Mouse (Mus musculus) hindbrain, postnatal 0 days (tissue): ENCODE data around the gene Frem2. TPM values are rescaled to one million over a fixed set of nuclear protein-coding genes. Genes with fewer than 3 reads are reported as not detected.

Source experiments
- ATAC-seq: fragments of 200-750 bp; cut with Nextera tagmentation; 2 replicates; pipeline ENCODE4 v1.8.0; 2017; ENCODE audit warnings: mild to moderate bottlenecking, moderate TSS enrichment, moderate library complexity
- DNase-seq: peaks from one replicate; pipeline ENCODE4 v3.0.0-alpha.2; 2015; ENCODE audit warnings: low spot score
- H3K27ac ChIP-seq: fragments of 300-500 bp; sonication (generic); 2 replicates; pipeline ENCODE4 v1.5.1; 2014; ENCODE audit warnings: mild to moderate bottlenecking
- H3K27me3 ChIP-seq: fragments of 300-500 bp; sonication (generic); 2 replicates; pipeline ENCODE4 v1.6.1; 2014; ENCODE audit warnings: low read length, mixed read lengths; ENCODE audit not compliant: insufficient read depth
- H3K36me3 ChIP-seq: fragments of 300-500 bp; sonication (generic); 2 replicates; pipeline ENCODE4 v1.6.1; 2014; ENCODE audit warnings: low read length, mixed read lengths; ENCODE audit not compliant: insufficient read depth
- H3K4me1 ChIP-seq: fragments of 300-500 bp; sonication (generic); 2 replicates; pipeline ENCODE4 v1.6.1; 2014; ENCODE audit warnings: antibody characterized with exemption, low read length, mixed read lengths; ENCODE audit not compliant: insufficient read depth
- H3K4me2 ChIP-seq: fragments of 300-500 bp; sonication (generic); 2 replicates; pipeline ENCODE4 v1.6.1; 2014; ENCODE audit warnings: low read depth, mild to moderate bottlenecking, low read length, moderate library complexity, mixed read lengths
- H3K4me3 ChIP-seq: fragments of 300-500 bp; sonication (generic); 2 replicates; pipeline ENCODE4 v1.5.1; 2014; ENCODE audit warnings: low read length
- H3K9ac ChIP-seq: fragments of 300-500 bp; sonication (generic); replicated peaks from 2 replicates; pipeline ENCODE4 v1.6.1; 2014; ENCODE audit warnings: mild to moderate bottlenecking, low read length, moderate library complexity, mixed read lengths
- H3K9me3 ChIP-seq: fragments of 300-500 bp; sonication (generic); 2 replicates; pipeline ENCODE4 v1.6.1; 2016; ENCODE audit warnings: low read length, mixed read lengths
- CTCF ChIP-seq: IDR thresholded peaks from 2 replicates; pipeline ENCODE4 v1.5.1; 2016; ENCODE audit warnings: antibody characterized with exemption, control low read depth, low read depth
- WGBS: fragments of 180-500 bp; shearing (Covaris S2); extraction: QIAGEN DNeasy Blood & Tissue Kit; methylation state at CpG from one replicate; pipeline ENCODE4 v1.1.7; 2014; 5-methylcytosine and 5-hydroxymethylcytosine counted together
- polyA plus RNA-seq: library from polyadenylated mRNA; unstranded; fragments of >200 nt; fragmentation: Nextera tagmentation; extraction: Ambion mirVana; gene quantifications from 2 replicates; pipeline ENCODE4 v1.2.1, GENCODE M21; 2015
- total RNA-seq: library from RNA; depleted of rRNA; stranded (reverse); fragments of >200 nt; gene quantifications from 2 replicates; pipeline ENCODE4 v1.2.3, GENCODE M21; 2014

Gene Frem2
- total and polyA plus RNA-seq, 2 experiments from 2014 or later = 1.7 to 17.6 TPM

DNA sequence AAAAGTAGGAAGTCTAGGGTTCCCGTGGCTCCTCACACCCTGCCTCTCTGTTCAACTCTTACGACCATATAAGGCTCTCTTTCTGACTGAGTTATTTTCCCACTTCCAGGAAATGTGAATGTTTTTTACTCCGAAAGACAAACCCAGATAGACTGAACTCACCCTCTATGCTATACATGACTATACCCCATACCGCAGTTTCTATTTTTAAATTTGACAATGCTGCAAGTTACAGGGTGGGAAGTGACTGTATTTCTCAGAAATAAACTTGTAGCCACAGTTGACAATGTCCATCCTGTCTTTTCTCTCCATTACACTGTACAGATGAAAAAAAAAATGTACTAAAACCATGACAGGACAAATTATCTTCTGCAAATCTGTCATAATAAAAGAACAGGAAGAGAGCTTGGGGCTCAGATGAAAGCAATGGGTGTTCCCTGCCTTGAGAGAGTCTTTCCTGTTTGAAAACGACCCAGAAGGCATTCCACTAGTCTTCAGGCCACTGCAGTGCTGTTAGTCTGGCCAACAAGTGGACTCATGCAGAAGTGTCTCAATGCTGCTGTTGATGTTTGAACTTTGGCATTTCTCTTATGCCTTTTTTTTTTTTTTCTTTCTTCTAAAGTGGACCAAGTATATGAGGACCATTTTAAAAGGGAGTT, 76.4 kb downstream of the Frem2 start:
- Histone ChIP-seq H3K36me3 (no peaks in the 10 kb centered on the region), H3K4me2 (no peak overlapping the region), H3K27ac (no peak overlapping the region), H3K4me1 (no peaks in the 10 kb centered on the region), H3K9me3 (no peaks in the 10 kb centered on the region), H3K9ac (no peak overlapping the region), H3K4me3 (no peak overlapping the region), H3K27me3 (no peaks in the 10 kb centered on the region)
- ATAC-seq = no peak
- 80% methylated on average over 5 of the region's 5 CpGs for WGBS
- no peak for TF ChIP-seq CTCF
- no peak for DNase-seq

DNA sequence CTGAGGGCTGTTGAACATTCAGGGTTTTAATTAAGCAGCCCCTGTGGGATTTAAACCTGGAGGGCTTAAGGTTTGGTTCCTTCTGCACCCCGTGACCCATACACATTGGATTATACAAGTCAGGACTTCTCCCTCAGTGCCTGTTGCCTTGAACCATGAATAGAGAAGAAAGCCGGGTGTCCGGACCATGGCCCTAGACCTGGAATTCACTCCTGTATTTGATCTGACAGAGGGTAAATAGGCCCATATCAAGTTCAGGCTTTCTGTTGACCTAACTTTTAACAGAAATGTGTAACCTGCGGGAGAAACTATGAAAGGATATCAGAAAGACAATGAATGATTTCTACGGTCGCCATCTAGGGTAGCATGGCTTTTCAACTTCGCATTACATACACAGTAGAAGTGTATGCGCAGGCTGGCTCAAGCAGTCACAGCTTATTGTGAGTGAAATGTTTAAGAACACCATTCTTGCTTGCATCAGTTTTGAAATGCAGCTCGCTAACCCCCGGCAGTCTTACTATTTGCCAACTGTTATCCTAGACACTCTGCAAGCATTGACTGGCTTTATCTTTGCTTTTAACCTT, 77.9 kb downstream of the Frem2 start:
- no peak overlapping the region for H3K4me2 ChIP-seq
- H3K27me3 ChIP-seq = no peaks in the 10 kb centered on the region
- 81% methylated on average over 10 of the region's 10 CpGs for WGBS
- H3K9ac ChIP-seq = no peak overlapping the region
- H3K9me3 ChIP-seq = no peaks in the 10 kb centered on the region
- no peaks in the 10 kb centered on the region for H3K4me1 ChIP-seq
- no peak for TF ChIP-seq CTCF
- DNase-seq = no peak
- no peak overlapping the region for H3K27ac ChIP-seq
- H3K36me3 ChIP-seq = no peaks in the 10 kb centered on the region
- no peak overlapping the region for H3K4me3 ChIP-seq
- no peak for ATAC-seq

DNA sequence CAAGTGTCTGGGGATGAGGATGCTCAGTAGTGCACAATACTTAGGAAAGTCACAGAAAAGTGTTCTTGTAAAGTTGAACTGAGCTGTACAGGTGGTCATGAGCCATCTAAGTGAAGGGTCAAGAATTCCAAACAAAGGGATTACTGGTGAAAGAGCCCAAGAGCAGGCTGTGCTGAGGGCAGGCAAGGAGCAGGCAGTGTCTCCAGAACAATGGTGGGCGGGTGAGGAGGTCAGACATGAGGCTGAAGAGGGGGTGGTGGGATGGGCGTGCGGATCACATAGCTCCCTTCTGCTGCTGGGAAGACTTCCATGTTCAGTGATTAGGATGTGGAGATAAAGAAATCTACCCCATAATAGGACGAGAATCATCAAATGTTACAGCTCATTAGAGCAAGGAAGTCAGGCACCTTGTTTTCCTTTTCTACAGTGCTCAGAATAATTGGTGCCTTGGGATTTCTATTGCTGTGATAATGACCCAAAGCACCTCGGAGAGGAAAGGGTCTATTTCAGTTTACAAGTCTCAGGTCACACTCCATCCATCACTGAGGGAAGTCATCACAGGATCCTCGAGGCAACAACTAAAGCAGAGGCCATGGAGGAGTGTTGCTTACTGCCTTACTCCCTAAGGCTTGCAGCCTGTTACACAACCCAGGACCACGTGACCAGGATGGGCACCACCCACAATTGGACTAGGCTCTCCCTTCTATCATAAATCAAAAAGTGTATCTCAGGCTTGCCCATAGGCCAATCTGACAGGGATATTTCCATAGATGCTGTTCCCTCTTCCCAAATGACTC, 80.6 kb downstream of the Frem2 start:
- no peaks in the 10 kb centered on the region for H3K27me3 ChIP-seq
- no peaks in the 10 kb centered on the region for H3K36me3 ChIP-seq
- no peak overlapping the region for H3K4me2 ChIP-seq
- TF ChIP-seq CTCF = no peak
- no peaks in the 10 kb centered on the region for H3K4me1 ChIP-seq
- 34% methylated on average over 7 of the region's 7 CpGs for WGBS
- DNase-seq (no peak), ATAC-seq (no peak)
- no peak overlapping the region for H3K9ac ChIP-seq
- H3K9me3 ChIP-seq = no peaks in the 10 kb centered on the region
- no peak overlapping the region for H3K4me3 ChIP-seq
- no peak overlapping the region for H3K27ac ChIP-seq

DNA sequence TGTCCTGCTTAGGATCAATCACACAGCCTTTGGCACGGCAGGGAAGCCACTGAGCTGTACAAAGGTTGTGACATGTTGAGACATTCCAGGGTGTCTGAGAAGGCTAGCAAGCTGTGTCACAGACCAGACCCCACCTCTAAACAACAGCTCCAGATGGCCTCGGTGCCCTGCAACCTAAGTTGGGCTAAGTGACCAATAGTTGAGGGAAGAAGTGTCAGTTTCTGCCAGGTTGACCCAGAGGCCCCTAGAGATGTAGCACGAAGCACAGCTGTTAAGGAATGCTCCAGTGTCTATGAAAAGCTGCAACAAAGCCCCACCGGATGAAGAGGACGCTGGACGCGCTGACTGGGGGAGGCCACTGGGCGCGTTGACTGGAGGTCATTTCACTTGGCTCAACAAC, 83.0 kb downstream of the Frem2 start:
- Histone ChIP-seq H3K36me3 (no peaks in the 10 kb centered on the region), H3K27ac (no peak overlapping the region), H3K4me1 (no peaks in the 10 kb centered on the region), H3K4me2 (no peak overlapping the region), H3K4me3 (no peak overlapping the region), H3K9me3 (no peaks in the 10 kb centered on the region), H3K27me3 (no peaks in the 10 kb centered on the region), H3K9ac (no peak overlapping the region)
- 26% methylated on average over 9 of the region's 9 CpGs for WGBS
- DNase-seq = no peak
- TF ChIP-seq CTCF = no peak
- no peak for ATAC-seq

DNA sequence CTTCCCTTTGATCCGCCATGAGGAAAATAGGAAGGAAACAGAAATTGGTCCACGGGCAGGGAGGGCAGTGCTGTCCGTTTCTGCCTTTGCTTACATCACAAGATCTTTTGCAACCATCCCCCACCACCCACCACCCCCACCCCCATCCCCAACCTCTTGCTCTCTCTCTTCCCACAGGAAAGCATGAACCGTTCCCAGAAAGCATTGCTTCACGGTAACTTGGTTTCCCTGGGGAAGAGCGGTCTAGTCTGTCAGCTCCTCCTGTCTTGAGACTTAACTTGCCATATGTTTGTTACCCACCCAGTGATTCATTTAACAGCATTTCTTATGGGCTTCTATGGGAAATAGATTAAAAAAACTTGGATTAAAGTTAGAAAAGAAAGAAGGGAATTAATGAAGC, 85.5 kb downstream of the Frem2 start:
- Histone ChIP-seq H3K4me3 (no peak overlapping the region), H3K4me1 (no peaks in the 10 kb centered on the region), H3K27ac (no peak overlapping the region), H3K9ac (no peak overlapping the region), H3K36me3 (no peaks in the 10 kb centered on the region), H3K4me2 (no peak overlapping the region), H3K9me3 (no peaks in the 10 kb centered on the region), H3K27me3 (no peaks in the 10 kb centered on the region)
- 45% methylated on average over 6 of the region's 6 CpGs for WGBS
- TF ChIP-seq CTCF = no peak
- DNase-seq (no peak), ATAC-seq (no peak)

DNA sequence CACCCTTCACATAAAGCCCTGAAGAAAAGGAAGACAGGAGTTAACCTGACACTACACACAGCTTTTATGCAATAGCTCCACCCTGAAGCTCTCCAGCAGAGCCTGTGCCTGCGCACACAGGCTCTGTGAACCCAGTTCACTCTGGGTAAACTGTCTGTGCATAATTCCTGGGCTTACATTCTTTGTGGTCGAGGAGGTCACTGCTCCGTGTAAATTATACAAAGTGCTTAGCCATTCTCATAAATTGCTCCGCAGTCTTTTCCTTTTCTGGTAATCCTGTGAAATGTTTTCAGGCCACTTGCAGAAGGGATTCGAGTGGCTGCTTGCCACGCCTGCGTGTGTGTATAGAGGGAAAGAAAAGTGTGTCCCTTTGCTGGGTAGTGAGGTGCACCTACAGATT, 92.6 kb downstream of the Frem2 start:
- no peak overlapping the region for H3K9ac ChIP-seq
- no peak for DNase-seq
- H3K27me3 ChIP-seq = no peaks in the 10 kb centered on the region
- 36% methylated on average over 7 of the region's 7 CpGs for WGBS
- no peaks in the 10 kb centered on the region for H3K36me3 ChIP-seq
- no peak overlapping the region for H3K4me3 ChIP-seq
- TF ChIP-seq CTCF = no peak
- H3K9me3 ChIP-seq = no peaks in the 10 kb centered on the region
- H3K4me1 ChIP-seq = no peaks in the 10 kb centered on the region
- 0 out of 2 replicates have a peak, but pooled peaks have one; percentile 7 for ATAC-seq
- no peak overlapping the region; the same call in 1 of the 2 replicates for H3K4me2 ChIP-seq
- peak overlapping the region; percentile 27 for H3K27ac ChIP-seq

DNA sequence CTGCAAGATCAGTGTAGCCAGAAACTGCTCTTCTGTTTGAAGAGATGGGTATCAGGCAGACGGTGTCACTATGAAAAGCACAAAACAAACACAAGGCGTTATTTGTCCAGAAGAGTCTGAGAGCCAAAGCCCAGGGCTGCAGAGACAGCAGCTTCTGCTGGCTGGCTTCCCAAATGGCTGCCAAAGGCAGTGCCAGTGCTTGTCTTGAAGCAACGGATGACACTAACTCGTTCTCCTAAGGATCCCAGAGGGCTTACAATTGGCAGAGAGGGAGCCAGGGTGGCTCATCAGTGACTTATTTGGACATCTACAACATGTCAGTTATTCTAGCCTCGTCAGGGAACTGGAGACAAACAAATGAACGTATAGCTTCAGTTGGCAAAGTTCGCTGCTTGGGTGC, 93.4 kb downstream of the Frem2 start:
- H3K9ac ChIP-seq = no peak overlapping the region
- TF ChIP-seq CTCF = no peak
- H3K4me2 ChIP-seq = peak overlapping the region; percentile 21
- 16% methylated on average over 7 of the region's 7 CpGs for WGBS
- no peak overlapping the region for H3K4me3 ChIP-seq
- H3K36me3 ChIP-seq = no peaks in the 10 kb centered on the region
- H3K4me1 ChIP-seq = no peaks in the 10 kb centered on the region
- ATAC-seq (peak; percentile 94), DNase-seq (peak; percentile 91)
- H3K27me3 ChIP-seq = no peaks in the 10 kb centered on the region
- peak overlapping the region; percentile 27 for H3K27ac ChIP-seq
- no peaks in the 10 kb centered on the region for H3K9me3 ChIP-seq
